In genomic region chr9:65598765-65599249, GRCm38 (mm10) we compare ENCODE assay signal across 8 mouse cellular contexts. TPM values are rescaled to one million over a fixed set of nuclear protein-coding genes. Genes with fewer than 3 reads are reported as not detected.
DNase-seq lines count a peak whose midpoint lies in the region; ATAC-seq and TF ChIP-seq lines count a peak whose summit lies in the region.

No protein-coding gene starts in this region.

- no peak overlapping the region for H3K27ac ChIP-seq in forebrain, embryonic 10.5 days
- no peak overlapping the region for H3K27ac ChIP-seq in forebrain, embryonic 16.5 days (ENCODE audit: low read length)
- H3K27ac ChIP-seq in bone marrow macrophage, adult 2 months (ENCODE audit: insufficient read depth, low read depth, low read length): no peak overlapping the region
- H3K27ac ChIP-seq in heart, embryonic 12.5 days (ENCODE audit: poor library complexity, severe bottlenecking): no peak overlapping the region

- H3K4me2 ChIP-seq in forebrain, embryonic 16.5 days (ENCODE audit: low read length): no peak overlapping the region
- peak overlapping the region; percentile 35 for H3K4me2 ChIP-seq in heart, embryonic 12.5 days

- peaks cover 23% of the 10 kb centered on the region for H3K36me3 ChIP-seq in forebrain, embryonic 10.5 days (replicated peaks)
- H3K36me3 ChIP-seq in forebrain, embryonic 16.5 days (ENCODE audit: control insufficient read depth, insufficient read depth): no peaks in the 10 kb centered on the region
- H3K36me3 ChIP-seq in heart, embryonic 12.5 days: peaks cover 22% of the 10 kb centered on the region

- ATAC-seq in forebrain, embryonic 16.5 days: no peak
- no peak for ATAC-seq in heart, embryonic 12.5 days (ENCODE audit: insufficient number of reproducible peaks, low FRiP score)
- ATAC-seq in megakaryocyte, adult 5-6 weeks (ENCODE audit: poor library complexity, severe bottlenecking): peak; percentile 49; the same call in 1 of the 2 replicates

- no peaks in the 10 kb centered on the region for H3K9me3 ChIP-seq in forebrain, embryonic 10.5 days
- H3K9me3 ChIP-seq in forebrain, embryonic 16.5 days (ENCODE audit: control insufficient read depth, low read length): no peaks in the 10 kb centered on the region
- no peaks in the 10 kb centered on the region for H3K9me3 ChIP-seq in heart, embryonic 12.5 days (replicated peaks)

- peak; percentile 74 for TF ChIP-seq CTCF in bone marrow macrophage, adult 2 months (IDR thresholded peaks at IDR 0.05; ENCODE audit: low read depth, low read length)

- peak; percentile 26 for DNase-seq in forebrain, embryonic 10.5 days (ENCODE audit: extremely low spot score, low spot score)
- DNase-seq in B cell, adult 2 months: peak; percentile 55 to 57
- DNase-seq in kidney, postnatal 14 days: peak; percentile 71
- DNase-seq in yolk sac, embryonic 10.5 days (ENCODE audit: low spot score): peak; percentile 53

- H3K4me3 ChIP-seq in forebrain, embryonic 10.5 days: peak overlapping the region; percentile 29; the same call in 1 of the 2 replicates
- H3K4me3 ChIP-seq in forebrain, embryonic 16.5 days (replicated peaks; ENCODE audit: low read length): no peak overlapping the region
- no peak overlapping the region for H3K4me3 ChIP-seq in bone marrow macrophage, adult 2 months (ENCODE audit: insufficient read depth, low read length)
- H3K4me3 ChIP-seq in heart, embryonic 12.5 days: 0 out of 2 replicates have a peak overlapping the region, but pooled peaks have one; percentile 23

- H3K9ac ChIP-seq in forebrain, embryonic 16.5 days (replicated peaks; ENCODE audit: low read depth, low read length): no peak overlapping the region
- no peak overlapping the region for H3K9ac ChIP-seq in heart, embryonic 12.5 days

- H3K27me3 ChIP-seq in forebrain, embryonic 10.5 days (ENCODE audit: poor library complexity, severe bottlenecking): no peaks in the 10 kb centered on the region
- H3K27me3 ChIP-seq in forebrain, embryonic 16.5 days (replicated peaks; ENCODE audit: control insufficient read depth, insufficient read depth, low read length): no peaks in the 10 kb centered on the region
- H3K27me3 ChIP-seq in heart, embryonic 12.5 days (replicated peaks): no peaks in the 10 kb centered on the region

- TF ChIP-seq POLR2A in bone marrow macrophage, adult 2 months (IDR thresholded peaks at IDR 0.05; ENCODE audit: borderline replicate concordance, low read depth, low read length): no peak

- 46% methylated on average over 9 of the region's 11 CpGs for WGBS in forebrain, embryonic 10.5 days
- WGBS in forebrain, embryonic 16.5 days: 43% methylated on average over 9 of the region's 11 CpGs
- 40% methylated on average over 7 of the region's 11 CpGs for WGBS in heart, embryonic 12.5 days

- H3K4me1 ChIP-seq in forebrain, embryonic 10.5 days: 0 out of 2 replicates have a peak, but pooled peaks cover 2% of the 10 kb centered on the region
- H3K4me1 ChIP-seq in forebrain, embryonic 16.5 days (replicated peaks; ENCODE audit: control insufficient read depth, insufficient read depth, low read length): no peaks in the 10 kb centered on the region
- H3K4me1 ChIP-seq in bone marrow macrophage, adult 2 months (ENCODE audit: control insufficient read depth, insufficient read depth, low read length): no peaks in the 10 kb centered on the region
- peaks cover 3% of the 10 kb centered on the region; the same call in 1 of the 2 replicates for H3K4me1 ChIP-seq in heart, embryonic 12.5 days (replicated peaks)

RNA-seq across cellular contexts. Expression of gene Pif1, which starts 11.8 kb away (rescaled TPM):
- polyA plus RNA-seq in forebrain, embryonic 10.5 days (2016; fragmentation: Nextera tagmentation; extraction: Ambion mirVana): 30.9 and 31.9 TPM in 2 replicates
- 8.9 and 10.2 TPM in 2 replicates for polyA plus RNA-seq in forebrain, embryonic 16.5 days (2015; fragmentation: Nextera tagmentation; extraction: Ambion mirVana)
- 3.8 and 4.4 TPM in 2 replicates for polyA plus RNA-seq in bone marrow macrophage, adult 2 months (2012; ENCODE audit: insufficient read depth, insufficient read length, missing spikeins)
- polyA plus RNA-seq in heart, embryonic 12.5 days (2016; fragmentation: Nextera tagmentation; extraction: Ambion mirVana): 12.4 and 14.4 TPM in 2 replicates
- 12.1 and 12.6 TPM in 2 replicates for total RNA-seq in megakaryocyte, adult 5-6 weeks (2015)
- 12.7 and 16.9 TPM in 2 replicates for total RNA-seq in megakaryocyte, adult 5-6 weeks (2017)

RNA-seq across cellular contexts. Expression of gene Plekho2, which starts 19.0 kb away (rescaled TPM):
- 11.1 and 11.9 TPM in 2 replicates for polyA plus RNA-seq in forebrain, embryonic 10.5 days (2016; fragmentation: Nextera tagmentation; extraction: Ambion mirVana)
- 4.7 and 5.7 TPM in 2 replicates for polyA plus RNA-seq in forebrain, embryonic 16.5 days (2015; fragmentation: Nextera tagmentation; extraction: Ambion mirVana)
- 193 and 213 TPM in 2 replicates for polyA plus RNA-seq in bone marrow macrophage, adult 2 months (2012; ENCODE audit: insufficient read depth, insufficient read length, missing spikeins)
- polyA plus RNA-seq in heart, embryonic 12.5 days (2016; fragmentation: Nextera tagmentation; extraction: Ambion mirVana): 14.0 and 14.9 TPM in 2 replicates
- total RNA-seq in megakaryocyte, adult 5-6 weeks (2015): 59.1 and 68.1 TPM in 2 replicates
- 52.5 and 60.6 TPM in 2 replicates for total RNA-seq in megakaryocyte, adult 5-6 weeks (2017)

RNA-seq across cellular contexts. Expression of gene Rbpms2, which starts 30.6 kb away (rescaled TPM):
- polyA plus RNA-seq in forebrain, embryonic 10.5 days (2016; fragmentation: Nextera tagmentation; extraction: Ambion mirVana): 24.2 and 24.7 TPM in 2 replicates
- 3.2 and 3.4 TPM in 2 replicates for polyA plus RNA-seq in forebrain, embryonic 16.5 days (2015; fragmentation: Nextera tagmentation; extraction: Ambion mirVana)
- not detected in 2 replicates for polyA plus RNA-seq in bone marrow macrophage, adult 2 months (2012; ENCODE audit: insufficient read depth, insufficient read length, missing spikeins)
- 132 and 135 TPM in 2 replicates for polyA plus RNA-seq in heart, embryonic 12.5 days (2016; fragmentation: Nextera tagmentation; extraction: Ambion mirVana)
- 0.45 TPM in 1 of 2 replicates, not detected in the other for total RNA-seq in megakaryocyte, adult 5-6 weeks (2015)
- not detected in 2 replicates for total RNA-seq in megakaryocyte, adult 5-6 weeks (2017)

Comparison
In these comparisons a context has a peak if more than half of its experiments do, and no peak if none do; other contexts are left out.
1. H3K4me3 ChIP-seq: peak in forebrain, embryonic 10.5 days (single experiment) and heart, embryonic 12.5 days (single experiment); none in forebrain, embryonic 16.5 days (single experiment) and bone marrow macrophage, adult 2 months (single experiment).
2. RNA of gene Plekho2, which starts 19.0 kb away (polyA plus RNA-seq): 193 to 213 TPM in bone marrow macrophage, adult 2 months; 14.0 to 14.9 TPM in heart, embryonic 12.5 days, 11.1 to 11.9 TPM in forebrain, embryonic 10.5 days and 4.7 to 5.7 TPM in forebrain, embryonic 16.5 days; every median in the first group is over 10 times any median in the second.
3. Peak in every context shown above with its lines, with median percentiles within 50 percentile points of each other: DNase-seq.